Mouse (Mus musculus) WW6 (cell line): ENCODE measurements around the gene Itga6.

Experiments
- DNase-seq: peaks from one replicate; pipeline ENCODE4 v3.0.0-alpha.2; 2013; ENCODE audit warnings: low read depth, low spot score

Gene Itga6

GRCm38 (mm10) chr2:71730623-71731612 lies 14.5 kb upstream of the Itga6 start:
- no peak for DNase-seq

GRCm38 (mm10) chr2:71734792-71735392 lies 10.5 kb upstream of the Itga6 start:
- no peak for DNase-seq

GRCm38 (mm10) chr2:71735541-71736159 lies 9.8 kb upstream of the Itga6 start:
- no peak for DNase-seq

GRCm38 (mm10) chr2:71736213-71736612 lies 9.2 kb upstream of the Itga6 start:
- no peak for DNase-seq

GRCm38 (mm10) chr2:71739173-71739860 lies 6.1 kb upstream of the Itga6 start:
- DNase-seq = no peak

GRCm38 (mm10) chr2:71742557-71742956 lies 2.9 kb upstream of the Itga6 start:
- no peak for DNase-seq

GRCm38 (mm10) chr2:71743377-71743776 lies 2.0 kb upstream of the Itga6 start:
- no peak for DNase-seq

GRCm38 (mm10) chr2:71744320-71744719 lies 1.1 kb upstream of the Itga6 start:
- DNase-seq = no peak

- DNase-seq = peak; percentile 49
Measured at GRCm38 (mm10) chr2:71744861-71745507, 432 bp upstream of the Itga6 start.

- no peak for DNase-seq
Measured at GRCm38 (mm10) chr2:71748451-71748850, 3.0 kb downstream of the Itga6 start.

- DNase-seq = no peak
Measured at GRCm38 (mm10) chr2:71749367-71750086, 4.1 kb downstream of the Itga6 start.

- DNase-seq = no peak
Measured at GRCm38 (mm10) chr2:71750087-71750453, 4.7 kb downstream of the Itga6 start.

GRCm38 (mm10) chr2:71751336-71751735 lies 5.9 kb downstream of the Itga6 start:
- DNase-seq = peak; percentile 61

- DNase-seq = no peak
Measured at GRCm38 (mm10) chr2:71751863-71752262, 6.4 kb downstream of the Itga6 start.

- DNase-seq = no peak
Measured at GRCm38 (mm10) chr2:71752383-71752782, 7.0 kb downstream of the Itga6 start.

GRCm38 (mm10) chr2:71753161-71753560 lies 7.7 kb downstream of the Itga6 start:
- DNase-seq = no peak

- DNase-seq = no peak
Measured at GRCm38 (mm10) chr2:71755748-71756147, 10.3 kb downstream of the Itga6 start.

GRCm38 (mm10) chr2:71757098-71757497 lies 11.7 kb downstream of the Itga6 start:
- no peak for DNase-seq

- no peak for DNase-seq
Measured at GRCm38 (mm10) chr2:71758591-71759531, 13.4 kb downstream of the Itga6 start.

- DNase-seq = no peak
Measured at GRCm38 (mm10) chr2:71760091-71760490, 14.7 kb downstream of the Itga6 start.
